Mouse (Mus musculus): ENCODE measurements around the gene Pax5. TPM values are rescaled to one million over a fixed set of nuclear protein-coding genes. Genes with fewer than 3 reads are reported as not detected.

The Pax5 gene
- polyA plus RNA-seq, 1 experiment from 2014 or later = not detected

- Histone ChIP-seq H3K4me3 (ENCODE audit: low read length) (no peak overlapping the region), H3K9me3 (ENCODE audit: control insufficient read depth, low read length) (no peaks in the 10 kb centered on the region), H3K4me1 (ENCODE audit: control insufficient read depth, insufficient read depth, low read length) (peaks cover 9% of the 10 kb centered on the region), H3K27me3 (replicated peaks; ENCODE audit: control insufficient read depth, insufficient read depth, low read length) (peaks cover 81% of the 10 kb centered on the region), H3K36me3 (ENCODE audit: control insufficient read depth, insufficient read depth, low read length) (no peaks in the 10 kb centered on the region), H3K27ac (ENCODE audit: low read length) (no peak overlapping the region), H3K9ac (ENCODE audit: low read depth, low read length) (no peak overlapping the region), H3K4me2 (ENCODE audit: low read depth, low read length) (no peak overlapping the region)
- 38% methylated on average over 8 of the region's 8 CpGs for WGBS
- ATAC-seq = no peak
These were observed 2.0 kb downstream of the Pax5 start for GRCm38 (mm10) chr4:44708311-44708710.

DNA sequence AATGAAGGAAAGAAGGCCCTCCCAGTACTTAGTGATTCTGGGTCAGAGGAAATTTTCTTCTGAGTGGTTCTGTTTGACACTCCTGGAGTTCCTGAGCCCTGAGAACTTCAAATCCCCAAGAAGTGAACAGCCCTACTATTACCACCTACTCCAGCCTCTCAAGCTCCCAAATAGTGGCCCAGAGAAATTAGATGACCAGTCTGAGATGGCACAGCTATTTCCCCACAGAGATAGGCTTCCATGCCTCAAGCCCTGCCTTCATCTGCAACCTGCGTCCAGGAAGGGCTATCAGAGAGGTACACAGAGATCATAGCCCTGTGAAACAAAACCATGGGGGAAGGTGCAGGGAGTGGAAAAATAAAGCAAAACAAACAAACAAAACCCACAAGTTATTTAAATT is 3.4 kb downstream of the Pax5 start:
- WGBS = 37% methylated on average over 1 of the region's 1 CpGs
- H3K36me3 ChIP-seq (ENCODE audit: control insufficient read depth, insufficient read depth, low read length) = no peaks in the 10 kb centered on the region
- H3K4me2 ChIP-seq (ENCODE audit: low read depth, low read length) = no peak overlapping the region

GRCm38 (mm10) chr4:44705967-44706366 is 4.3 kb downstream of the Pax5 start:
- Histone ChIP-seq H3K4me1 (ENCODE audit: control insufficient read depth, insufficient read depth, low read length) (peaks cover 12% of the 10 kb centered on the region), H3K9me3 (ENCODE audit: control insufficient read depth, low read length) (no peaks in the 10 kb centered on the region), H3K4me3 (ENCODE audit: low read length) (no peak overlapping the region), H3K4me2 (ENCODE audit: low read depth, low read length) (no peak overlapping the region), H3K36me3 (ENCODE audit: control insufficient read depth, insufficient read depth, low read length) (no peaks in the 10 kb centered on the region), H3K27me3 (replicated peaks; ENCODE audit: control insufficient read depth, insufficient read depth, low read length) (peaks cover 80% of the 10 kb centered on the region), H3K9ac (ENCODE audit: low read depth, low read length) (no peak overlapping the region), H3K27ac (ENCODE audit: low read length) (no peak overlapping the region)
- ATAC-seq = no peak
- WGBS = 7% methylated on average over 7 of the region's 7 CpGs

More for the DNA sequence above, 3.4 kb downstream of the Pax5 start:
- Histone ChIP-seq H3K9me3 (ENCODE audit: control insufficient read depth, low read length) (no peaks in the 10 kb centered on the region), H3K27ac (ENCODE audit: low read length) (no peak overlapping the region), H3K9ac (ENCODE audit: low read depth, low read length) (no peak overlapping the region), H3K27me3 (replicated peaks; ENCODE audit: control insufficient read depth, insufficient read depth, low read length) (peaks cover 81% of the 10 kb centered on the region), H3K4me1 (ENCODE audit: control insufficient read depth, insufficient read depth, low read length) (peaks cover 12% of the 10 kb centered on the region), H3K4me3 (ENCODE audit: low read length) (no peak overlapping the region)
- ATAC-seq = no peak

- H3K4me2 ChIP-seq (ENCODE audit: low read depth, low read length) = no peak overlapping the region
- H3K27me3 ChIP-seq (replicated peaks; ENCODE audit: control insufficient read depth, insufficient read depth, low read length) = peaks cover 85% of the 10 kb centered on the region
- H3K4me3 ChIP-seq (ENCODE audit: low read length) = no peak overlapping the region
- WGBS = 7% methylated on average over 3 of the region's 3 CpGs
- H3K27ac ChIP-seq (ENCODE audit: low read length) = no peak overlapping the region
- no peaks in the 10 kb centered on the region for H3K9me3 ChIP-seq (ENCODE audit: control insufficient read depth, low read length)
- H3K4me1 ChIP-seq (ENCODE audit: control insufficient read depth, insufficient read depth, low read length) = peaks cover 12% of the 10 kb centered on the region
- H3K36me3 ChIP-seq (ENCODE audit: control insufficient read depth, insufficient read depth, low read length) = no peaks in the 10 kb centered on the region
- ATAC-seq = no peak
- H3K9ac ChIP-seq (ENCODE audit: low read depth, low read length) = no peak overlapping the region
These were observed 5.1 kb downstream of the Pax5 start for GRCm38 (mm10) chr4:44705151-44705550.

- H3K27me3 ChIP-seq (replicated peaks; ENCODE audit: control insufficient read depth, insufficient read depth, low read length) = peaks cover 79% of the 10 kb centered on the region
- peak overlapping the region; percentile 83 for H3K4me2 ChIP-seq (ENCODE audit: low read depth, low read length)
- peaks cover 12% of the 10 kb centered on the region for H3K4me1 ChIP-seq (ENCODE audit: control insufficient read depth, insufficient read depth, low read length)
- ATAC-seq = peak; percentile 99
- H3K9ac ChIP-seq (ENCODE audit: low read depth, low read length) = no peak overlapping the region
- H3K36me3 ChIP-seq (ENCODE audit: control insufficient read depth, insufficient read depth, low read length) = no peaks in the 10 kb centered on the region
- no peaks in the 10 kb centered on the region for H3K9me3 ChIP-seq (ENCODE audit: control insufficient read depth, low read length)
- H3K27ac ChIP-seq (ENCODE audit: low read length) = no peak overlapping the region
- peak overlapping the region; percentile 48 for H3K4me3 ChIP-seq (ENCODE audit: low read length)
- under 1% methylated on average over 37 of the region's 38 CpGs for WGBS
These were observed 5.9 kb downstream of the Pax5 start for GRCm38 (mm10) chr4:44704369-44704745.

GRCm38 (mm10) chr4:44703686-44704368 is 6.5 kb downstream of the Pax5 start:
- Histone ChIP-seq H3K9ac (ENCODE audit: low read depth, low read length) (no peak overlapping the region), H3K27ac (ENCODE audit: low read length) (no peak overlapping the region), H3K36me3 (ENCODE audit: control insufficient read depth, insufficient read depth, low read length) (no peaks in the 10 kb centered on the region), H3K9me3 (ENCODE audit: control insufficient read depth, low read length) (no peaks in the 10 kb centered on the region), H3K4me1 (ENCODE audit: control insufficient read depth, insufficient read depth, low read length) (peaks cover 12% of the 10 kb centered on the region), H3K4me2 (ENCODE audit: low read depth, low read length) (peak overlapping the region; percentile 83), H3K4me3 (ENCODE audit: low read length) (peak overlapping the region; percentile 48), H3K27me3 (replicated peaks; ENCODE audit: control insufficient read depth, insufficient read depth, low read length) (peaks cover 74% of the 10 kb centered on the region)
- under 1% methylated on average over 66 of the region's 66 CpGs for WGBS
- ATAC-seq = peak; percentile 63; the same call in 1 of the 2 replicates

GRCm38 (mm10) chr4:44702891-44703685 is 7.2 kb downstream of the Pax5 start:
- no peak overlapping the region for H3K9ac ChIP-seq (ENCODE audit: low read depth, low read length)
- no peaks in the 10 kb centered on the region for H3K36me3 ChIP-seq (ENCODE audit: control insufficient read depth, insufficient read depth, low read length)
- peaks cover 74% of the 10 kb centered on the region for H3K27me3 ChIP-seq (replicated peaks; ENCODE audit: control insufficient read depth, insufficient read depth, low read length)
- H3K4me2 ChIP-seq (ENCODE audit: low read depth, low read length) = peak overlapping the region; percentile 83
- WGBS = 1% methylated on average over 58 of the region's 58 CpGs
- H3K9me3 ChIP-seq (ENCODE audit: control insufficient read depth, low read length) = no peaks in the 10 kb centered on the region
- H3K4me1 ChIP-seq (ENCODE audit: control insufficient read depth, insufficient read depth, low read length) = peaks cover 12% of the 10 kb centered on the region
- no peak overlapping the region for H3K27ac ChIP-seq (ENCODE audit: low read length)
- H3K4me3 ChIP-seq (ENCODE audit: low read length) = peak overlapping the region; percentile 48
- no peak for ATAC-seq

DNA sequence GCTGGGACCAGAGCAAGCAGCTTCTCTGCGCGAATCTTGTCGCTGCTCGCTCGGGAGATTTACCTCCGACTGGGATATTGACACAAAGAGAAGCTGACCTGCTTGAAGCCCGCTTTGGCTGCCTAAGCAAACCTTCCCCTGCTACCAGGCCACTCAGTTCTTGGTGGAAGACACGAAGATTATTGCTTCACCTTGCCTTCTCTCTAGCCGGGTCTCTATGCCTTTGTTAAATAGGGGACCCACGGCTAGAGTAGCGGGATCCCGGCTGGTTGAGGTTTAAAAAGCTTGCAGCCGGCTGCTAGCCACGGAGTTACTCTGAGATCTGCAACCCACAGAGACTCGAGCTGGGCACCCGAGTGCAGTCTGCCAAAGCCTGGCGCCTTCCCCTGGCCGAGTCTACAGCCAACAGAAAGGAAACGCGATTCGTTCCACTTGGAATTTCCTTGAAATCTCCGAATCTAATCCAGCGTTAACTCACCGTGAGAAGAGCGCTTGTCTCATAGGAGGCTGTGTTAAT is 8.2 kb downstream of the Pax5 start:
- Histone ChIP-seq H3K4me3 (ENCODE audit: low read length) (no peak overlapping the region), H3K36me3 (ENCODE audit: control insufficient read depth, insufficient read depth, low read length) (no peaks in the 10 kb centered on the region), H3K4me1 (ENCODE audit: control insufficient read depth, insufficient read depth, low read length) (peaks cover 12% of the 10 kb centered on the region), H3K27ac (ENCODE audit: low read length) (no peak overlapping the region), H3K4me2 (ENCODE audit: low read depth, low read length) (no peak overlapping the region), H3K9me3 (ENCODE audit: control insufficient read depth, low read length) (no peaks in the 10 kb centered on the region), H3K27me3 (replicated peaks; ENCODE audit: control insufficient read depth, insufficient read depth, low read length) (peaks cover 64% of the 10 kb centered on the region), H3K9ac (ENCODE audit: low read depth, low read length) (no peak overlapping the region)
- ATAC-seq = no peak
- 1% methylated on average over 25 of the region's 25 CpGs for WGBS

GRCm38 (mm10) chr4:44701513-44701912 is 8.8 kb downstream of the Pax5 start:
- Histone ChIP-seq H3K4me3 (ENCODE audit: low read length) (no peak overlapping the region), H3K9me3 (ENCODE audit: control insufficient read depth, low read length) (no peaks in the 10 kb centered on the region), H3K36me3 (ENCODE audit: control insufficient read depth, insufficient read depth, low read length) (no peaks in the 10 kb centered on the region), H3K4me2 (ENCODE audit: low read depth, low read length) (no peak overlapping the region), H3K9ac (ENCODE audit: low read depth, low read length) (no peak overlapping the region), H3K27ac (ENCODE audit: low read length) (no peak overlapping the region), H3K4me1 (ENCODE audit: control insufficient read depth, insufficient read depth, low read length) (peaks cover 12% of the 10 kb centered on the region), H3K27me3 (replicated peaks; ENCODE audit: control insufficient read depth, insufficient read depth, low read length) (peaks cover 64% of the 10 kb centered on the region)
- WGBS = under 1% methylated on average over 9 of the region's 9 CpGs
- no peak for ATAC-seq

Data from intestine, embryonic 16.5 days (tissue).